Mouse (Mus musculus) kidney, postnatal 10 days (tissue): Measurements from ENCODE around the gene Rpl19.

Experiments
- DNase-seq: peaks from one replicate; pipeline ENCODE4 v3.0.0; 2021; ENCODE audit warnings: mixed read lengths

Gene Rpl19

GRCm38 (mm10) chr11:97999748-98000147, 26.8 kb upstream of the Rpl19 start:
- no peak for DNase-seq

- DNase-seq = no peak
These were observed 26.0 kb upstream of the Rpl19 start for GRCm38 (mm10) chr11:98000378-98001140.

- no peak for DNase-seq
These were observed 25.1 kb upstream of the Rpl19 start for GRCm38 (mm10) chr11:98001351-98001824.

GRCm38 (mm10) chr11:98001986-98002385, 24.5 kb upstream of the Rpl19 start:
- no peak for DNase-seq

- peak; percentile 88 for DNase-seq
These were observed 23.9 kb upstream of the Rpl19 start for GRCm38 (mm10) chr11:98002627-98003026.

- DNase-seq = no peak
These were observed 23.3 kb upstream of the Rpl19 start for GRCm38 (mm10) chr11:98003171-98003671.

- DNase-seq = no peak
These were observed 22.3 kb upstream of the Rpl19 start for GRCm38 (mm10) chr11:98004161-98004560.

- no peak for DNase-seq
These were observed 21.4 kb upstream of the Rpl19 start for GRCm38 (mm10) chr11:98005076-98005475.

GRCm38 (mm10) chr11:98005686-98006085, 20.8 kb upstream of the Rpl19 start:
- no peak for DNase-seq

GRCm38 (mm10) chr11:98008087-98008486, 18.4 kb upstream of the Rpl19 start:
- no peak for DNase-seq

- DNase-seq = no peak
These were observed 14.8 kb upstream of the Rpl19 start for GRCm38 (mm10) chr11:98011716-98012115.

GRCm38 (mm10) chr11:98012831-98013230, 13.7 kb upstream of the Rpl19 start:
- DNase-seq = no peak

- DNase-seq = no peak
These were observed 10.3 kb upstream of the Rpl19 start for GRCm38 (mm10) chr11:98016177-98016576.

GRCm38 (mm10) chr11:98016824-98017223, 9.7 kb upstream of the Rpl19 start:
- DNase-seq = no peak

- DNase-seq = no peak
These were observed 8.3 kb upstream of the Rpl19 start for GRCm38 (mm10) chr11:98018222-98018621.

GRCm38 (mm10) chr11:98018858-98019641, 7.5 kb upstream of the Rpl19 start:
- DNase-seq = peak; percentile 62

GRCm38 (mm10) chr11:98019883-98020610, 6.5 kb upstream of the Rpl19 start:
- no peak for DNase-seq

- peak; percentile 40 for DNase-seq
These were observed 5.8 kb upstream of the Rpl19 start for GRCm38 (mm10) chr11:98020710-98021109.

- DNase-seq = no peak
These were observed 5.4 kb upstream of the Rpl19 start for GRCm38 (mm10) chr11:98021118-98021517.

- DNase-seq = peak; percentile 65
These were observed 4.8 kb upstream of the Rpl19 start for GRCm38 (mm10) chr11:98021565-98022252.

- DNase-seq = no peak
These were observed 4.3 kb upstream of the Rpl19 start for GRCm38 (mm10) chr11:98022253-98022554.

- peak; percentile 87 for DNase-seq
These were observed 3.7 kb upstream of the Rpl19 start, which contains the start of gene Cacnb1 for GRCm38 (mm10) chr11:98022555-98023371. Gene Cacnb1 (minus strand): TSS chr11:98023034.
